Mouse (Mus musculus): ENCODE results near the gene Fgfr1op.

Fgfr1op gene

DNA sequence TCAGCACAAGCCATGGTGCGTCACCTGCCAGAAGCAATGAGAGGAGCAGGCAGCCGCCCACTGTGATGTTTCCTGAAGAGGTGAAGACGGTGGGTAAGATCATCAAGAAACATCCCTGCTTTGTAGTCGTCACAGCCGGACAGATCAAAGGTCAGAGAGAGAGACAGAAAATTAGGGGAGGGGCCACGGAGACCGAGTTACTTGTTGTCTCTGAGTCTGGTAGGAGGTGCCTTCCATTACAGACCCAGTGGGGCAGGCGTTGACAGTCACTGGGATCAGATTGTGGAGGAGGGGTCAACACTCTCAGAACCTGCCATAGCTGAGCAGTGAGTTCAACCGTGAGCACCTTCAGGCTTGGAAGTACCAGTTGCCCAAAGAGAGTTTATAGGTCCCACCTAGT, 63.3 kb downstream of the Fgfr1op start:
- no peak for DNase-seq (ENCODE audit: low spot score)

GRCm38 (mm10) chr17:8229607-8230006, 64.3 kb downstream of the Fgfr1op start:
- DNase-seq (ENCODE audit: low spot score), result no peak

DNA sequence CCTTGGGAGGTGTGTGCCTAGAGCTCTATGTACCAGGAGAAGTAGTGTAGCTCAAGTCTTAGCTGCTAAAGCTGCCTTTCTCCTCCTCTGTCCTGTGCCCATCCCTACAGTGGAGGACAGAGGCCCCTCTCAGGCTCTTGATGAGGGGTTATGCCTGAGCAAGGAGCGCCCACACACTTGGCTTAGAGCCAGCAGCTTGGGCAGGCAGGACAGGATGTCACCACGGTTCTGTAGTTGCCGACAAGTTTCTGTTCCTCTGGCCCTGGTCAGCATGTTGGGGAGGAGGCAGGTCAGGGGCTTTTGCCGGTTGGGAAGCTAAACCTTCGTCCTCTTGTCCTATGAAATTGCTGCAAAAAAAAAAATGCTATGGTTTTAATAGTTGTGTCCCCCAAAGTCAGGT, 66.8 kb downstream of the Fgfr1op start:
- DNase-seq (ENCODE audit: low spot score), result no peak

GRCm38 (mm10) chr17:8233618-8234214, 68.4 kb downstream of the Fgfr1op start:
- DNase-seq (ENCODE audit: low spot score), result no peak

GRCm38 (mm10) chr17:8234537-8234936, 69.2 kb downstream of the Fgfr1op start:
- DNase-seq (ENCODE audit: low spot score), result no peak

DNA sequence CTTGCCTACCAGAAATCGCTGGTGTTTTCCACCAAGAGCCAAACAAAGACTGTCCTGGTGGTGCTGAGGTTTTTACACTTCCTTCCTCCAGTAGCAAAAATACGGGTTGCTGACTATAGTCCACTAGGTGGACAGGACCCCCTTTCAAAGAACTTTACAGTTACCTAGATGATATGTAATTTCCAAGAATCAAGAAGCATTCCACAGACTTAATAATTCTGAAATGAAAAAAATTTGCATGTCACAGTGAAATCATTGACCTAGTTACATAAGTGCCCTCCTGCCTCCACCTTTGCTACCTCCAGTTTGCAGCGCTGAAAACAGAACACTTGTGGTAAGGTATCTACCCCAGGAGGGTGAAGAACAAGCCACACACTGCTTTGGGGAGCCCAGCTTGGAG, 70.4 kb downstream of the Fgfr1op start, which contains the start of gene Ccr6:
Ccr6 (plus strand) TSS at position 301 of the 400 bp plus-strand sequence.
- no peak for DNase-seq (ENCODE audit: low spot score)

DNA sequence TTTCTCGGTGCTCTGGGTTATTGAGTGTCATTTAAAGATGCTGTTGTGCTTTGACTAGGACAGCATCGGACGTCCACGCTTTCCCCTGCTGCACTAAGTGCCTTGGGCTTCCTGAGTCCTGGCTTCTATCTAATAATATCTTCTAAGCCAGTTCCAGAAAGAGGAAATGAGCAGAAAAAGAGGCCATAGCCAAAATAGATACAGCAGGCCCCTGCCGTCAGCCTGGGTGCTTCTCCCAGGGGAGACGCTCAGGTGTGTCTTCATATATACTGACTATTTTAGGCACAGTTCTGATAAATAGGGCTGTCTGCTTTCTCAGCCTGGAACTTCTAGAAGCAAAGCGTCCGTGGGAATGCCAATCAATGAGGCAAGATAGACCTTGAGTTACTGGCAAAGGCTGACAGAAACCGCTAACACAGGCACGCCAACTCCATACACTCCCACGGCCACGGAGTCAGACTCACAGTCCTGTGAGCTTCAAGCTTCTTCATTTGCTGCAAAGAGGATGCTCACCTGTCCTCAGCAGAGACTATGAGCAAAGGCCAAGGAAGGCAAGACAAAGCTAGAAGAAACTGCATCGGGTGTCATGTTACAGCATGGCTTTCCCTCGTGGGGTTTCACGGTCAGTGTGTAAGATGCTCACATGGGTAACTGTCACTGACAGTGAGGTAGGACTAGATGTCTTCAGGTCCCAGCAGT, 72.9 kb downstream of the Fgfr1op start:
- DNase-seq (ENCODE audit: low spot score), result no peak

DNA sequence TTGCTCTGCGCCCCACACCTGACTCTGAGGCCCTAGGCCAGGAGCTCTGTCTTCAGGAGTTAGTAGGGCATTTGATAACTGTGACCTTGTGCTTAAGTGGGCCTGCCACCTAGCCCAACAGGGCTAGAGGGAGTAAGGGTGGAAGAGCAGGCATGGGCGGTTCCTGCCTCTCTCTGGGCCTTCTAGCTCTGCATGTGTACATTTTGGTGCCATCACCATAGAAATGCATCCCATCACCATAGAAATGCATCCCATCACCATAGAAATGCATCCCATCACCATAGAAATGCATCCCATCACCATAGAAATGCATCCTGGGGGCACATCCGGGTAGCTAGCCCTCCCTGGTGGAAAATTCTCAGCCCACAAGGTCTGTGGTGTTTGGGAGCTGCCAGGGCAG, 74.3 kb downstream of the Fgfr1op start:
- DNase-seq (ENCODE audit: low spot score), result no peak

DNA sequence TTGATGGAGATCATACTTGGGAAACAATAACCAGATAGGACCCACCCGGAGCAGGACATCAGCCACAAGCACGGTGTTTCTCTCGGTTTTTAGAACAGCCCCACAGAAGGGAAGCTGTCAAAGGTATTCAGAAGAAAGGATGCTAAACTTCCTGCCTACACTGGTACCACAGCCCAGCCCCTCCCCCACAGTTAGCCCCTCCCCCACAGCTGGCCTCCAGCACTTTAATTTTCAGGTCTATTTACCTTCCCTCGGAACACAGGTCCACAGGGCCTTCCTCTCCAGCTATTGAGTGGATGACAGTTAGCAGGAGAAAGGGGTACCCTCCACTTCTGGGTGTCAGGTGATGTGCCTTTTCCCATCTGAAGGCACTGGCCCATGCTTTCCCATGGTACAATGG, 75.2 kb downstream of the Fgfr1op start:
- DNase-seq (ENCODE audit: low spot score), result no peak

- DNase-seq (ENCODE audit: low spot score), result no peak
These were observed 76.3 kb downstream of the Fgfr1op start for GRCm38 (mm10) chr17:8241645-8242044.

GRCm38 (mm10) chr17:8242186-8242585, 76.9 kb downstream of the Fgfr1op start:
- no peak for DNase-seq (ENCODE audit: low spot score)

- no peak for DNase-seq (ENCODE audit: low spot score)
These were observed 78.8 kb downstream of the Fgfr1op start for GRCm38 (mm10) chr17:8244124-8244523.

DNA sequence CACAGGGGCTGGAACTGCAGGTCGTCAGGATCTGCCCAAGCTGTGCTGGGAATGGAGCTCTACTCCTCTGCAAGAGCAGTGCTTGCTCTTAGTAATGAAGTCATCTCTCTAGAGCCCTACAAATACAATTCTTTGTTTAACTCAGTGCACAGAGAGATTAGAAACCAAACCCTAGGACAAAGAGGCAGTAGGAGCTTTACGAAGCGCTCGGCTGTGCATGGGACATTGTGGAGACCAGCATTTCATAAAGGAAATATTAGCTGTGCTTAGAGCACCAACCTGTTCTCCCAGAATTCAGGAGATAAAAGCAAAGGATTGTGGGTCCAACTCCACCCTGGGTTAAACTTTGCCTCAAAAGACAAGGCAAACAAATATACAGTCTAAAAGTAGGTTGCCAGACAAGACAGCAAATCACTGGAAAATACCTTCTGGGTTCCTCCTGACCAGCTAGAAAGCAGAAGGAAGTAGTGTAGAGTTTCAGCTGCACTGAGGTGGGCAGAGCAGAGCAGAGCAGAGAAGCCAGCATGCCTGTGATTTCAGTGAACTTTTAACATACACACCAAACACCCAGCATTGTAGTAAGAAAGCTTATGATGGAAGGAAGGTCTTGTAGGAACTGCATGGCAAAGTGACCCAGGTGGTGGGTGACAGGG, 80.9 kb downstream of the Fgfr1op start:
- no peak for DNase-seq (ENCODE audit: low spot score)

All from urinary bladder, postnatal 10 days (tissue).